Mouse (Mus musculus) ES-E14 (cell line): ENCODE measurements around the gene Cdh5.

Experiments
- CHD2 ChIP-seq: IDR thresholded peaks from 2 replicates; pipeline ENCODE4 v1.6.1; 2014; ENCODE audit warnings: mild to moderate bottlenecking, low read depth, low read length, inconsistent platforms
- HCFC1 ChIP-seq: IDR thresholded peaks from 2 replicates; pipeline ENCODE4 v1.6.1; 2012; ENCODE audit warnings: low read length, inconsistent platforms, borderline replicate concordance; ENCODE audit not compliant: insufficient read depth
- MAFK ChIP-seq: IDR thresholded peaks from 2 replicates; pipeline ENCODE4 v1.6.1; 2014; ENCODE audit warnings: mild to moderate bottlenecking, low read depth, low read length, inconsistent platforms; ENCODE audit not compliant: insufficient read depth
- ZC3H11A ChIP-seq: IDR thresholded peaks from 2 replicates; pipeline ENCODE4 v1.6.1; 2012; ENCODE audit warnings: low read depth, mild to moderate bottlenecking, inconsistent platforms, low read length, borderline replicate concordance
- ZNF384 ChIP-seq: IDR thresholded peaks from 2 replicates; pipeline ENCODE4 v1.6.1; 2012; ENCODE audit warnings: low read depth, low read length, inconsistent platforms

GRCm38 (mm10) chr8:104134521-104134920, 33.1 kb downstream of the Cdh5 start:
- no peak for TF ChIP-seq ZC3H11A
- TF ChIP-seq CHD2 = no peak
- TF ChIP-seq ZNF384 = no peak
- no peak for TF ChIP-seq HCFC1
- no peak for TF ChIP-seq MAFK
